Mouse (Mus musculus): ENCODE results near the gene Hyal1. TPM values are rescaled to one million over a fixed set of nuclear protein-coding genes. Genes with fewer than 3 reads are reported as not detected.

The Hyal1 gene
- total and polyA plus RNA-seq, 3 experiments: 1.3 to 3.4 TPM; not detected in 1

DNA sequence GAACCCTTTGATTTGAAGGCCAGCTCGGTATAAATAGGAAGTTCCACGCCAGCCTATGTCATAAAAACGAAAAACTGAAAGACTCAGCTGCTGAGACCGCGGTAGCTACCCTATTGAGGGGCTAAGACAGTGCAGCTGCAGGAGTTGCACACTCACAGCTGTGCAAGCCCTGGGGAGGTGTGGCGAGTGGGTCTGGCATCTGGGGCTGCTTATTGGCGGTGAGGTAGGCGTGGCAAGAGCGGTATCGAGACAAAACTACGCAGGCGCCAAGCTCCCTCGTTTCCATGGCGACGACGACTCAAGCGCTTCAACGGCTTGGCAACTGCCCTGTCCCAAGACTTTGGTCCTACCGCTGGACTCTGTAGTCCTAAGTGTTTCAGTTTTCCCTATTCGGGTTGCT is 29.7 kb upstream of the Hyal1 start, which contains the start of gene Zmynd10:
TSS of gene Zmynd10 (plus strand) at position 273 of the 400 bp plus-strand sequence.
- Histone ChIP-seq H3K27me3 (ENCODE audit: control insufficient read depth in 1 of 2, insufficient read depth in 2 of 2, low read length in 2 of 2) (no peaks in the 10 kb centered on the region), H3K4me1 (ENCODE audit: control insufficient read depth in 1 of 2, insufficient read depth in 2 of 2, low read length in 2 of 2) (peaks cover under 1 to 11% of the 10 kb centered on the region in 2 experiments; a peak in 3 of 4 replicates), H3K4me3 (ENCODE audit: control insufficient read depth in 1 of 2, insufficient read depth in 1 of 2, low read depth in 2 of 2, low read length in 2 of 2) (no peak within 1 kb of the TSS), H3K36me3 (ENCODE audit: control insufficient read depth in 1 of 2, insufficient read depth in 2 of 2, low read length in 2 of 2) (peaks cover 0 to 1% of the 10 kb centered on the region in 2 experiments; a peak in 2 of 4 replicates), H3K9me3 (replicated peaks; ENCODE audit: insufficient read depth, low read length) (no peaks in the 10 kb centered on the region), H3K79me2 (ENCODE audit: control insufficient read depth, insufficient read depth, low read length, poor library complexity) (peaks cover 5% of the 10 kb centered on the region; the same call in 1 of the 2 replicates), H3K9ac (ENCODE audit: control insufficient read depth, low read depth, low read length, poor library complexity, severe bottlenecking) (no peak within 1 kb of the TSS), H3K27ac (ENCODE audit: control insufficient read depth, low read depth, low read length) (no peak within 1 kb of the TSS)
- TF ChIP-seq USF1 (IDR thresholded peaks at IDR 0.05; ENCODE audit: low read depth, low read length) (no peak), POLR2AphosphoS5 (IDR thresholded peaks at IDR 0.05; ENCODE audit: borderline replicate concordance, low read depth, low read length) (no peak), POLR2AphosphoS2 (IDR thresholded peaks at IDR 0.05; ENCODE audit: low read length) (no peak), ZNF384 (IDR thresholded peaks at IDR 0.05; ENCODE audit: low read depth, low read length) (no peak), CTCF (IDR thresholded peaks at IDR 0.05 in 2 of 3, conservative IDR thresholded peaks at IDR 0.05 in 1 of 3; ENCODE audit: control insufficient read depth in 1 of 3, insufficient read depth in 1 of 3, low read depth in 2 of 3, low read length in 3 of 3, poor library complexity in 1 of 3, severe bottlenecking in 1 of 3) (no peak), TAL1 (IDR thresholded peaks at IDR 0.05; ENCODE audit: low read length) (no peak), NELFE (IDR thresholded peaks at IDR 0.05; ENCODE audit: low read depth, low read length) (no peak)
- DNase-seq (ENCODE audit: low read depth, low spot score): no peak

DNA sequence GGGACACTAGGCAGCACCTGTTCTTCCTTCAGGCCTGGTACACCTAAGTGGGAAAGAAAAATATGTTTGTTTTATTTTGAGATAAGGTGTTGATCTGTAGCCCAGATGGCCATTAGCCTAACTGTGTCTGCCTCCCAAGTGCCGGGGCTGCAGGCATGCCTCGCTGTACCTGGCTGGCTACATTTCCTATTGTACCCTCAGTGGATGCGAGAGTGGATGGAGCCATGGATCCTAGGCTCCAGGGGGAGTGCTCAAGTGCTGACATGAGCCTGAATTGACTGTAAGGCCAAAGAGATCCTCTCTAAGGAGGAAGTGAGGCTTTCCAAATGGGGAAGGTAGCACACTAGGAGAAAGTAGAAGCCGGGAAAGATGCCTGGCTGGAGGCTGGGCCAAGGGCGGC is 28.8 kb upstream of the Hyal1 start:
- TF ChIP-seq NELFE (IDR thresholded peaks at IDR 0.05; ENCODE audit: low read depth, low read length): no peak
- TF ChIP-seq RAD21 (IDR thresholded peaks at IDR 0.05; ENCODE audit: low read depth, low read length): no peak
- Histone ChIP-seq H3K4me3 (ENCODE audit: control insufficient read depth in 1 of 2, insufficient read depth in 1 of 2, low read depth in 2 of 2, low read length in 2 of 2) (no peak overlapping the region), H3K27me3 (ENCODE audit: control insufficient read depth in 1 of 2, insufficient read depth in 2 of 2, low read length in 2 of 2) (no peaks in the 10 kb centered on the region)

DNA sequence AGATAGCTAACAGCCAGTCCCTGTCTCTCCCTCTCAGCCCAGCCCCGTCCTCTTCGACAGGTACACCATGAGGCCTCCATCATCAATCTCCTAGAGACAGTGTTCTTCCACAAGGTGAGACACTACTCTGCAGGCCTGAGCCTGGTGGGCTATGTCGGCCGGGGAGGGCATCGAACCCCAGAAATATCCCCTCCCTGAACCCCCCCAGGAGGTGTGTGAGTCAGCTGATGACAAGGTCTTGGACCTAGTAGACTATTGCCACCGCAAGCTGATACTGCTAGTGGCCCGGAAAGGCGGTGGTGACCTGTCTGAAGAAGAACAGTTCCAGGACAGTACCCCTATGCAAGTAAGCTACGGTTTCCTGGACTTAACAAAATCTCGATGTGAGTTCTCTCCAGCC is 27.9 kb upstream of the Hyal1 start:
- H3K4me1 ChIP-seq (ENCODE audit: control insufficient read depth in 1 of 2, insufficient read depth in 2 of 2, low read length in 2 of 2): peaks cover 10 to 25% of the 10 kb centered on the region in 2 experiments
- H3K27me3 ChIP-seq (ENCODE audit: control insufficient read depth in 1 of 2, insufficient read depth in 2 of 2, low read length in 2 of 2): no peaks in the 10 kb centered on the region
- DNase-seq (ENCODE audit: low read depth, low spot score): no peak
- H3K4me3 ChIP-seq (ENCODE audit: control insufficient read depth in 1 of 2, insufficient read depth in 1 of 2, low read depth in 2 of 2, low read length in 2 of 2): no peak overlapping the region
- H3K36me3 ChIP-seq (ENCODE audit: control insufficient read depth in 1 of 2, insufficient read depth in 2 of 2, low read length in 2 of 2): peaks cover 0 to 14% of the 10 kb centered on the region in 2 experiments; a peak in 2 of 4 replicates
- peaks cover 3% of the 10 kb centered on the region for H3K79me2 ChIP-seq (ENCODE audit: control insufficient read depth, insufficient read depth, low read length, poor library complexity)
- no peaks in the 10 kb centered on the region for H3K9me3 ChIP-seq (replicated peaks; ENCODE audit: insufficient read depth, low read length)
- TF ChIP-seq E2F4 (IDR thresholded peaks at IDR 0.05; ENCODE audit: borderline replicate concordance, low read depth, low read length) (no peak), USF1 (IDR thresholded peaks at IDR 0.05; ENCODE audit: low read depth, low read length) (no peak), MAFK (IDR thresholded peaks at IDR 0.05; ENCODE audit: borderline replicate concordance, low read depth, low read length) (no peak), MEF2A (IDR thresholded peaks at IDR 0.05; ENCODE audit: extremely low read depth, insufficient replicate concordance, low read depth, low read length, poor library complexity, severe bottlenecking) (no peak), ETS1 (IDR thresholded peaks at IDR 0.05; ENCODE audit: low read depth, low read length) (no peak)
- no peak overlapping the region for H3K9ac ChIP-seq (ENCODE audit: control insufficient read depth, low read depth, low read length, poor library complexity, severe bottlenecking)
- no peak overlapping the region for H3K27ac ChIP-seq (ENCODE audit: control insufficient read depth, low read depth, low read length)

More for the DNA sequence above, 28.8 kb upstream of the Hyal1 start:
- H3K9ac ChIP-seq (ENCODE audit: control insufficient read depth, low read depth, low read length, poor library complexity, severe bottlenecking): no peak overlapping the region
- peaks cover 2% of the 10 kb centered on the region; the same call in 1 of the 2 replicates for H3K79me2 ChIP-seq (ENCODE audit: control insufficient read depth, insufficient read depth, low read length, poor library complexity)
- no peaks in the 10 kb centered on the region for H3K9me3 ChIP-seq (replicated peaks; ENCODE audit: insufficient read depth, low read length)
- H3K4me1 ChIP-seq (ENCODE audit: control insufficient read depth in 1 of 2, insufficient read depth in 2 of 2, low read length in 2 of 2): peaks cover 8 to 20% of the 10 kb centered on the region in 2 experiments
- H3K27ac ChIP-seq (ENCODE audit: control insufficient read depth, low read depth, low read length): no peak overlapping the region
- peaks cover 0 to 10% of the 10 kb centered on the region in 2 experiments; a peak in 2 of 4 replicates for H3K36me3 ChIP-seq (ENCODE audit: control insufficient read depth in 1 of 2, insufficient read depth in 2 of 2, low read length in 2 of 2)
- DNase-seq (ENCODE audit: low read depth, low spot score): no peak

Measured in MEL (cell line).